Mouse (Mus musculus): ENCODE measurements around the gene 1600002K03Rik.

- no peak for TF ChIP-seq CTCF (conservative IDR thresholded peaks at IDR 0.05; ENCODE audit: insufficient read depth, insufficient read length, low read depth, low read length)
- TF ChIP-seq POLR2A (IDR thresholded peaks at IDR 0.05; ENCODE audit: low read depth, low read length), result no peak
Measured at GRCm38 (mm10) chr10:80144159-80144558, 28.6 kb upstream of the 1600002K03Rik start.

Data from kidney, adult 2 months (tissue).